Mouse (Mus musculus) liver, embryonic 16.5 days (tissue): ENCODE results near the gene Fgd1. TPM values are rescaled to one million over a fixed set of nuclear protein-coding genes. Genes with fewer than 3 reads are reported as not detected.

ENCODE experiments used
- ATAC-seq: fragments of 200-750 bp; cut with Nextera tagmentation; 2 replicates; pipeline ENCODE4 v1.8.0; 2017; ENCODE audit warnings: low read depth, mild to moderate bottlenecking, moderate number of reproducible peaks, moderate library complexity
- H3K27ac ChIP-seq: fragments of 300-500 bp; sonication (generic); 2 replicates; pipeline ENCODE4 v1.5.1; 2014; ENCODE audit warnings: mild to moderate bottlenecking, low read length
- H3K27me3 ChIP-seq: fragments of 300-500 bp; sonication (generic); 2 replicates; pipeline ENCODE4 v1.6.1; 2014; ENCODE audit warnings: low read depth, low read length, mixed read lengths; ENCODE audit not compliant: control insufficient read depth, insufficient read depth
- H3K36me3 ChIP-seq: fragments of 300-500 bp; sonication (generic); 2 replicates; pipeline ENCODE4 v1.6.1; 2014; ENCODE audit warnings: mild to moderate bottlenecking; ENCODE audit not compliant: control insufficient read depth, insufficient read depth
- H3K4me1 ChIP-seq: fragments of 300-500 bp; sonication (generic); 2 replicates; pipeline ENCODE4 v1.6.1; 2014; ENCODE audit warnings: low read depth, low read length, mixed read lengths; ENCODE audit not compliant: control insufficient read depth
- H3K4me2 ChIP-seq: fragments of 300-500 bp; sonication (generic); 2 replicates; pipeline ENCODE4 v1.6.1; 2014; ENCODE audit warnings: low read depth, low read length, mixed read lengths
- H3K4me3 ChIP-seq: fragments of 300-500 bp; sonication (generic); 2 replicates; pipeline ENCODE4 v1.5.1; 2014; ENCODE audit warnings: low read depth, mild to moderate bottlenecking, low read length
- H3K9ac ChIP-seq: fragments of 300-500 bp; sonication (generic); 2 replicates; pipeline ENCODE4 v1.6.1; 2014; ENCODE audit warnings: low read depth, low read length
- H3K9me3 ChIP-seq: fragments of 300-500 bp; sonication (generic); replicated peaks from 2 replicates; pipeline ENCODE4 v1.6.1; 2016; ENCODE audit warnings: low read length; ENCODE audit not compliant: control insufficient read depth
- WGBS: fragments of 180-500 bp; shearing (Covaris S2); extraction: QIAGEN DNeasy Blood & Tissue Kit; methylation state at CpG from one replicate; pipeline ENCODE4 v1.1.7; 2014; ENCODE audit not compliant: insufficient replicate concordance; 5-methylcytosine and 5-hydroxymethylcytosine counted together
- polyA plus RNA-seq: library from polyadenylated mRNA; unstranded; fragments of >200 nt; fragmentation: Nextera tagmentation; extraction: Ambion mirVana; gene quantifications from 2 replicates; pipeline ENCODE4 v1.2.1, GENCODE M21; 2015

Gene Fgd1
- 1.8 and 2.0 TPM in 2 replicates for polyA plus RNA-seq

- Histone ChIP-seq H3K36me3 (no peaks in the 10 kb centered on the region), H3K4me2 (peak within 1 kb of the TSS; percentile 49), H3K4me3 (peak within 1 kb of the TSS; percentile 57), H3K9ac (0 out of 2 replicates have a peak within 1 kb of the TSS, but pooled peaks have one; percentile 47), H3K27ac (no peak within 1 kb of the TSS), H3K4me1 (no peaks in the 10 kb centered on the region), H3K9me3 (no peaks in the 10 kb centered on the region), H3K27me3 (peaks cover 26% of the 10 kb centered on the region)
- 77% methylated on average over 8 of the region's 8 CpGs for WGBS
- ATAC-seq: no peak
Measured at GRCm38 (mm10) chrX:151045850-151046249, at the start of gene Fgd1. TSS of gene Fgd1 (plus strand) at chrX:151046150.

GRCm38 (mm10) chrX:150996775-150997174, 49.2 kb upstream of the Fgd1 start:
- Histone ChIP-seq H3K4me1 (no peaks in the 10 kb centered on the region), H3K9ac (no peak overlapping the region), H3K4me2 (no peak overlapping the region), H3K36me3 (peaks cover 7% of the 10 kb centered on the region), H3K4me3 (no peak overlapping the region), H3K9me3 (no peaks in the 10 kb centered on the region), H3K27me3 (no peaks in the 10 kb centered on the region), H3K27ac (no peak overlapping the region)
- 76% methylated on average over 3 of the region's 3 CpGs for WGBS
- ATAC-seq: no peak

- peak; percentile 96 for ATAC-seq
- no peaks in the 10 kb centered on the region for H3K9me3 ChIP-seq
- no peaks in the 10 kb centered on the region; the same call in 1 of the 2 replicates for H3K36me3 ChIP-seq
- H3K27ac ChIP-seq: peak within 1 kb of the TSS; percentile 65
- no peaks in the 10 kb centered on the region for H3K27me3 ChIP-seq
- H3K9ac ChIP-seq: peak within 1 kb of the TSS; percentile 57
- peak within 1 kb of the TSS; percentile 68 for H3K4me3 ChIP-seq
- H3K4me1 ChIP-seq: peaks cover 5% of the 10 kb centered on the region; the same call in 1 of the 2 replicates
- 20% methylated on average over 43 of the region's 43 CpGs for WGBS
- peak within 1 kb of the TSS; percentile 70 for H3K4me2 ChIP-seq
Measured at GRCm38 (mm10) chrX:151016938-151017877, 28.7 kb upstream of the Fgd1 start, which contains the start of gene Gnl3l. TSS of gene Gnl3l (minus strand) at chrX:151017322.

- H3K36me3 ChIP-seq: no peaks in the 10 kb centered on the region; the same call in 1 of the 2 replicates
- peaks cover 5% of the 10 kb centered on the region; the same call in 1 of the 2 replicates for H3K4me1 ChIP-seq
- H3K9ac ChIP-seq: peak overlapping the region; percentile 26; the same call in 1 of the 2 replicates
- ATAC-seq: no peak
- H3K9me3 ChIP-seq: no peaks in the 10 kb centered on the region
- no peak overlapping the region for H3K27ac ChIP-seq
- 4% methylated on average over 3 of the region's 3 CpGs for WGBS
- no peaks in the 10 kb centered on the region for H3K27me3 ChIP-seq
- H3K4me3 ChIP-seq: peak overlapping the region; percentile 68
- peak overlapping the region; percentile 70 for H3K4me2 ChIP-seq
Measured at GRCm38 (mm10) chrX:151017897-151018296, 28.1 kb upstream of the Fgd1 start.

- Histone ChIP-seq H3K4me1 (peaks cover 5% of the 10 kb centered on the region; the same call in 1 of the 2 replicates), H3K9ac (no peak overlapping the region), H3K27me3 (no peaks in the 10 kb centered on the region), H3K9me3 (no peaks in the 10 kb centered on the region), H3K4me3 (no peak overlapping the region), H3K36me3 (no peaks in the 10 kb centered on the region), H3K4me2 (no peak overlapping the region), H3K27ac (no peak overlapping the region)
- no peak for ATAC-seq
- 36% methylated on average over 3 of the region's 3 CpGs for WGBS
Measured at GRCm38 (mm10) chrX:151018798-151019197, 27.2 kb upstream of the Fgd1 start.

- H3K36me3 ChIP-seq: no peaks in the 10 kb centered on the region
- no peak overlapping the region for H3K9ac ChIP-seq
- WGBS: 62% methylated on average over 3 of the region's 3 CpGs
- ATAC-seq: no peak
- no peak overlapping the region for H3K27ac ChIP-seq
- no peaks in the 10 kb centered on the region for H3K4me1 ChIP-seq
- no peaks in the 10 kb centered on the region for H3K27me3 ChIP-seq
- H3K4me2 ChIP-seq: no peak overlapping the region
- H3K9me3 ChIP-seq: no peaks in the 10 kb centered on the region
- no peak overlapping the region for H3K4me3 ChIP-seq
Measured at GRCm38 (mm10) chrX:151031400-151031799, 14.6 kb upstream of the Fgd1 start.

GRCm38 (mm10) chrX:151041223-151041622, 4.7 kb upstream of the Fgd1 start:
- ATAC-seq: no peak
- H3K27me3 ChIP-seq: peaks cover 3% of the 10 kb centered on the region
- H3K4me2 ChIP-seq: no peak overlapping the region

GRCm38 (mm10) chrX:151046321-151046720, 371 bp downstream of the Fgd1 start:
- Histone ChIP-seq H3K4me2 (peak overlapping the region; percentile 49; the same call in 1 of the 2 replicates), H3K9ac (no peak overlapping the region), H3K27ac (no peak overlapping the region), H3K36me3 (no peaks in the 10 kb centered on the region), H3K4me3 (no peak overlapping the region), H3K4me1 (no peaks in the 10 kb centered on the region), H3K27me3 (peaks cover 26% of the 10 kb centered on the region), H3K9me3 (no peaks in the 10 kb centered on the region)
- WGBS: 52% methylated on average over 11 of the region's 11 CpGs
- no peak for ATAC-seq

More at GRCm38 (mm10) chrX:151041223-151041622, 4.7 kb upstream of the Fgd1 start:
- Histone ChIP-seq H3K36me3 (no peaks in the 10 kb centered on the region), H3K4me1 (no peaks in the 10 kb centered on the region), H3K9ac (no peak overlapping the region), H3K9me3 (no peaks in the 10 kb centered on the region), H3K4me3 (no peak overlapping the region), H3K27ac (no peak overlapping the region)
- WGBS: 54% methylated on average over 5 of the region's 5 CpGs
